Mouse (Mus musculus) testis, adult 2 months (tissue): ENCODE measurements around the gene Tbxas1. TPM values are rescaled to one million over a fixed set of nuclear protein-coding genes. Genes with fewer than 3 reads are reported as not detected.

Experiments
- H3K27ac ChIP-seq: fragments of 200-500 bp; 2 replicates; pipeline ENCODE4 v1.5.1; 2012; ENCODE audit warnings: low read depth, low read length; ENCODE audit not compliant: control insufficient read depth, insufficient read depth
- H3K27me3 ChIP-seq: fragments of 200-500 bp; 2 replicates; pipeline ENCODE4 v1.6.1; 2012; ENCODE audit warnings: mild to moderate bottlenecking, low read length, moderate library complexity; ENCODE audit not compliant: control insufficient read depth, insufficient read depth
- H3K36me3 ChIP-seq: fragments of 200-500 bp; 2 replicates; pipeline ENCODE4 v1.6.1; 2012; ENCODE audit warnings: mild to moderate bottlenecking, low read length; ENCODE audit not compliant: control insufficient read depth, insufficient read depth
- H3K4me1 ChIP-seq: fragments of 200-500 bp; 2 replicates; pipeline ENCODE4 v1.6.1; 2012; ENCODE audit warnings: low read length; ENCODE audit not compliant: control insufficient read depth, insufficient read depth
- H3K4me3 ChIP-seq: fragments of 200-500 bp; 2 replicates; pipeline ENCODE4 v1.5.1; 2012; ENCODE audit warnings: low read depth, mild to moderate bottlenecking, low read length, moderate library complexity, mixed read lengths; ENCODE audit not compliant: control insufficient read depth
- CTCF ChIP-seq: fragments of 200-500 bp; IDR thresholded peaks from 2 replicates; pipeline ENCODE4 v1.5.1; 2012; ENCODE audit warnings: low read depth, mild to moderate bottlenecking, inconsistent platforms, low read length, moderate library complexity; ENCODE audit not compliant: control insufficient read depth, insufficient read depth, insufficient replicate concordance
- POLR2A ChIP-seq: fragments of 200-500 bp; IDR thresholded peaks from 2 replicates; pipeline ENCODE4 v1.6.1; 2012; ENCODE audit warnings: low read depth, mild to moderate bottlenecking, inconsistent platforms, low read length, moderate library complexity; ENCODE audit not compliant: control insufficient read depth
- polyA plus RNA-seq: library from polyadenylated mRNA; depleted of rRNA; stranded (reverse); fragments of >200 nt; gene quantifications from 2 replicates; pipeline ENCODE4 v1.2.3, GENCODE M21; 2012

Gene Tbxas1
- polyA plus RNA-seq, 1 experiment = 0.16 TPM

GRCm38 (mm10) chr6:39005945-39006572 is 130.9 kb downstream of the Tbxas1 start:
- no peaks in the 10 kb centered on the region for H3K27me3 ChIP-seq
- no peaks in the 10 kb centered on the region for H3K4me1 ChIP-seq
- H3K27ac ChIP-seq = no peak overlapping the region
- TF ChIP-seq CTCF (no peak), POLR2A (no peak)
- no peaks in the 10 kb centered on the region for H3K36me3 ChIP-seq
- H3K4me3 ChIP-seq = no peak overlapping the region

GRCm38 (mm10) chr6:39007223-39007622 is 132.0 kb downstream of the Tbxas1 start:
- TF ChIP-seq CTCF (no peak), POLR2A (no peak)
- H3K36me3 ChIP-seq = no peaks in the 10 kb centered on the region
- H3K4me3 ChIP-seq = no peak overlapping the region
- H3K4me1 ChIP-seq = no peaks in the 10 kb centered on the region
- no peaks in the 10 kb centered on the region for H3K27me3 ChIP-seq
- no peak overlapping the region for H3K27ac ChIP-seq

GRCm38 (mm10) chr6:39008116-39008515 is 132.9 kb downstream of the Tbxas1 start:
- TF ChIP-seq POLR2A (no peak), CTCF (no peak)

GRCm38 (mm10) chr6:39013034-39013832 is 138.0 kb downstream of the Tbxas1 start:
- TF ChIP-seq POLR2A = no peak
- peak; percentile 60; the same call in 1 of the 2 replicates for TF ChIP-seq CTCF
- Histone ChIP-seq H3K36me3 (no peaks in the 10 kb centered on the region), H3K4me1 (no peaks in the 10 kb centered on the region), H3K4me3 (no peak overlapping the region), H3K27me3 (no peaks in the 10 kb centered on the region), H3K27ac (no peak overlapping the region)

More at GRCm38 (mm10) chr6:39008116-39008515, 132.9 kb downstream of the Tbxas1 start:
- Histone ChIP-seq H3K4me1 (no peaks in the 10 kb centered on the region), H3K27me3 (no peaks in the 10 kb centered on the region), H3K27ac (no peak overlapping the region), H3K36me3 (no peaks in the 10 kb centered on the region), H3K4me3 (no peak overlapping the region)

GRCm38 (mm10) chr6:39017942-39018341 is 142.7 kb downstream of the Tbxas1 start:
- H3K27ac ChIP-seq = no peak overlapping the region
- no peak overlapping the region for H3K4me3 ChIP-seq
- TF ChIP-seq POLR2A = no peak
- H3K27me3 ChIP-seq = no peaks in the 10 kb centered on the region
- no peaks in the 10 kb centered on the region for H3K4me1 ChIP-seq
- H3K36me3 ChIP-seq = no peaks in the 10 kb centered on the region

GRCm38 (mm10) chr6:39018805-39019204 is 143.6 kb downstream of the Tbxas1 start:
- TF ChIP-seq POLR2A (no peak), CTCF (peak; percentile 68; the same call in 1 of the 2 replicates)
- Histone ChIP-seq H3K4me1 (no peaks in the 10 kb centered on the region), H3K4me3 (no peak overlapping the region), H3K27ac (no peak overlapping the region), H3K27me3 (no peaks in the 10 kb centered on the region), H3K36me3 (no peaks in the 10 kb centered on the region)

- H3K4me1 ChIP-seq = no peaks in the 10 kb centered on the region
- TF ChIP-seq CTCF (no peak), POLR2A (no peak)
- H3K27me3 ChIP-seq = no peaks in the 10 kb centered on the region
- no peaks in the 10 kb centered on the region for H3K36me3 ChIP-seq
- H3K27ac ChIP-seq = no peak overlapping the region
- H3K4me3 ChIP-seq = no peak overlapping the region
Observed at GRCm38 (mm10) chr6:39019219-39019618, 144.0 kb downstream of the Tbxas1 start.
